Mouse (Mus musculus) hindbrain, embryonic 12.5 days (tissue): ENCODE data around the gene Rslcan18. TPM values are rescaled to one million over a fixed set of nuclear protein-coding genes. Genes with fewer than 3 reads are reported as not detected.
"Not testable (repeated sequence)": the region's sequence is repeated elsewhere in the genome, so short reads cannot be mapped to it uniquely, and the experiment has no call there.

Source experiments
- ATAC-seq: fragments of 200-750 bp; cut with Nextera tagmentation; 2 replicates; pipeline ENCODE4 v1.8.0; 2017; ENCODE audit warnings: moderate TSS enrichment; ENCODE audit not compliant: low FRiP score
- H3K27ac ChIP-seq: fragments of 300-500 bp; sonication (generic); 2 replicates; pipeline ENCODE4 v1.5.1; 2016; ENCODE audit warnings: mild to moderate bottlenecking
- H3K27me3 ChIP-seq: fragments of 300-500 bp; sonication (generic); 2 replicates; pipeline ENCODE4 v1.6.1; 2016; ENCODE audit warnings: mild to moderate bottlenecking
- H3K36me3 ChIP-seq: fragments of 300-500 bp; sonication (generic); 2 replicates; pipeline ENCODE4 v1.6.1; 2016; ENCODE audit warnings: mild to moderate bottlenecking
- H3K4me1 ChIP-seq: fragments of 300-500 bp; sonication (generic); 2 replicates; pipeline ENCODE4 v1.6.1; 2016
- H3K4me2 ChIP-seq: fragments of 300-500 bp; sonication (generic); replicated peaks from 2 replicates; pipeline ENCODE4 v1.6.1; 2016; ENCODE audit warnings: mild to moderate bottlenecking
- H3K4me3 ChIP-seq: fragments of 300-500 bp; sonication (generic); 2 replicates; pipeline ENCODE4 v1.5.1; 2016; ENCODE audit warnings: mild to moderate bottlenecking
- H3K9ac ChIP-seq: fragments of 300-500 bp; sonication (generic); 2 replicates; pipeline ENCODE4 v1.6.1; 2016; ENCODE audit warnings: mild to moderate bottlenecking, moderate library complexity
- H3K9me3 ChIP-seq: fragments of 300-500 bp; sonication (generic); replicated peaks from 2 replicates; pipeline ENCODE4 v1.6.1; 2016; ENCODE audit warnings: mild to moderate bottlenecking
- WGBS: fragments of 180-500 bp; shearing (Covaris S2); methylation state at CpG from one replicate; pipeline ENCODE4 v1.1.7; 2016; 5-methylcytosine and 5-hydroxymethylcytosine counted together
- polyA plus RNA-seq: library from polyadenylated mRNA; unstranded; fragments of >200 nt; fragmentation: Nextera tagmentation; extraction: Ambion mirVana; gene quantifications from 2 replicates; pipeline ENCODE4 v1.2.1, GENCODE M21; 2016

Rslcan18 gene
- 0.15 TPM in 1 of 2 replicates, not detected in the other for polyA plus RNA-seq

- not testable (repeated sequence) for H3K36me3 ChIP-seq, H3K27ac ChIP-seq, H3K9ac ChIP-seq, H3K4me1 ChIP-seq, H3K4me2 ChIP-seq, ATAC-seq, H3K9me3 ChIP-seq, H3K27me3 ChIP-seq, H3K4me3 ChIP-seq
- 92% methylated on average over 8 of the region's 8 CpGs for whole genome bisulfite sequencing
These were observed at the start of gene Rslcan18 for GRCm38 (mm10) chr13:67116163-67116562. Gene Rslcan18, minus strand, starts transcription at chr13:67116263.

- peak overlapping the region; percentile 65 for H3K4me2 ChIP-seq
- no peaks in the 10 kb centered on the region for H3K9me3 ChIP-seq
- H3K27me3 ChIP-seq = no peaks in the 10 kb centered on the region
- under 1% methylated on average over 18 of the region's 18 CpGs for WGBS
- peak overlapping the region; percentile 54 for H3K4me3 ChIP-seq
- peak overlapping the region; percentile 64 for H3K9ac ChIP-seq
- ATAC-seq = peak; percentile 98
- peak overlapping the region; percentile 69 for H3K27ac ChIP-seq
- peaks cover 7% of the 10 kb centered on the region for H3K4me1 ChIP-seq
- H3K36me3 ChIP-seq = no peaks in the 10 kb centered on the region
These were observed 12.1 kb upstream of the Rslcan18 start for GRCm38 (mm10) chr13:67128038-67128721.

GRCm38 (mm10) chr13:67127507-67127906 is 11.4 kb upstream of the Rslcan18 start:
- H3K36me3 ChIP-seq, H3K27ac ChIP-seq, H3K27me3 ChIP-seq, H3K4me1 ChIP-seq, H3K9ac ChIP-seq, H3K4me3 ChIP-seq, H3K9me3 ChIP-seq: not testable (repeated sequence)
- H3K4me2 ChIP-seq = peak overlapping the region; percentile 65
- 80% methylated on average over 10 of the region's 10 CpGs for WGBS
- peak; percentile 18 for ATAC-seq

- 88% methylated on average over 1 of the region's 1 CpGs for WGBS
- Histone ChIP-seq H3K27me3 (no peaks in the 10 kb centered on the region), H3K27ac (no peak overlapping the region), H3K9me3 (no peaks in the 10 kb centered on the region), H3K9ac (no peak overlapping the region), H3K36me3 (no peaks in the 10 kb centered on the region), H3K4me3 (no peak overlapping the region), H3K4me2 (no peak overlapping the region), H3K4me1 (peaks cover 7% of the 10 kb centered on the region)
- ATAC-seq = no peak
These were observed 8.4 kb upstream of the Rslcan18 start for GRCm38 (mm10) chr13:67124460-67124859.

GRCm38 (mm10) chr13:67121360-67121759 is 5.3 kb upstream of the Rslcan18 start, which contains the start of gene Zfp759:
Gene Zfp759, plus strand, starts transcription at chr13:67121660.
- H3K4me2 ChIP-seq, H3K9ac ChIP-seq, H3K9me3 ChIP-seq, H3K4me1 ChIP-seq, H3K36me3 ChIP-seq, H3K27me3 ChIP-seq, ATAC-seq, H3K27ac ChIP-seq, H3K4me3 ChIP-seq: not testable (repeated sequence)

- no peak for ATAC-seq
- Histone ChIP-seq H3K9ac (no peak overlapping the region), H3K27me3 (no peaks in the 10 kb centered on the region), H3K36me3 (no peaks in the 10 kb centered on the region), H3K27ac (no peak overlapping the region), H3K4me1 (no peaks in the 10 kb centered on the region), H3K9me3 (no peaks in the 10 kb centered on the region), H3K4me2 (no peak overlapping the region), H3K4me3 (no peak overlapping the region)
- WGBS = 96% methylated on average over 2 of the region's 2 CpGs
These were observed 2.8 kb downstream of the Rslcan18 start for GRCm38 (mm10) chr13:67113287-67113686.

- Histone ChIP-seq H3K4me2 (no peak overlapping the region), H3K27ac (no peak overlapping the region), H3K9ac (no peak overlapping the region), H3K27me3 (no peaks in the 10 kb centered on the region), H3K4me3 (no peak overlapping the region), H3K4me1 (peaks cover 6% of the 10 kb centered on the region), H3K9me3 (no peaks in the 10 kb centered on the region), H3K36me3 (no peaks in the 10 kb centered on the region)
- no peak for ATAC-seq
- 84% methylated on average over 12 of the region's 12 CpGs for WGBS
These were observed 4.0 kb downstream of the Rslcan18 start for GRCm38 (mm10) chr13:67112096-67112495.

GRCm38 (mm10) chr13:67108821-67109206 is 7.2 kb downstream of the Rslcan18 start:
- H3K27me3 ChIP-seq = no peaks in the 10 kb centered on the region
- WGBS = 6% methylated on average over 9 of the region's 9 CpGs
- H3K4me2 ChIP-seq = peak overlapping the region; percentile 72
- peak overlapping the region; percentile 49 for H3K4me3 ChIP-seq
- no peaks in the 10 kb centered on the region; the same call in 1 of the 2 replicates for H3K36me3 ChIP-seq
- H3K9ac ChIP-seq = no peak overlapping the region
- H3K4me1 ChIP-seq = peaks cover 6% of the 10 kb centered on the region
- peak; percentile 57; the same call in 1 of the 2 replicates for ATAC-seq
- 0 out of 2 replicates have a peak, but pooled peaks cover 3% of the 10 kb centered on the region for H3K9me3 ChIP-seq
- H3K27ac ChIP-seq = peak overlapping the region; percentile 55; the same call in 1 of the 2 replicates

- H3K27ac ChIP-seq = peak within 1 kb of the TSS; percentile 68
- peak within 1 kb of the TSS; percentile 72 for H3K4me2 ChIP-seq
- H3K4me3 ChIP-seq = peak within 1 kb of the TSS; percentile 49
- H3K4me1 ChIP-seq = peaks cover 6% of the 10 kb centered on the region
- peak; percentile 98 for ATAC-seq
- under 1% methylated on average over 17 of the region's 17 CpGs for WGBS
- H3K9me3 ChIP-seq = 0 out of 2 replicates have a peak, but pooled peaks cover 3% of the 10 kb centered on the region
- H3K9ac ChIP-seq = peak within 1 kb of the TSS; percentile 57
- no peaks in the 10 kb centered on the region; the same call in 1 of the 2 replicates for H3K36me3 ChIP-seq
- H3K27me3 ChIP-seq = no peaks in the 10 kb centered on the region
These were observed 7.8 kb downstream of the Rslcan18 start, which contains the start of gene Gm28557 for GRCm38 (mm10) chr13:67108194-67108820. Gene Gm28557, minus strand, starts transcription at chr13:67108604.

- no peaks in the 10 kb centered on the region for H3K27me3 ChIP-seq
- whole genome bisulfite sequencing = 71% methylated on average over 9 of the region's 9 CpGs
- H3K9me3 ChIP-seq = 0 out of 2 replicates have a peak, but pooled peaks cover 3% of the 10 kb centered on the region
- no peaks in the 10 kb centered on the region; the same call in 1 of the 2 replicates for H3K36me3 ChIP-seq
- peak overlapping the region; percentile 49 for H3K4me3 ChIP-seq
- peak overlapping the region; percentile 57 for H3K9ac ChIP-seq
- H3K4me1 ChIP-seq = peaks cover 6% of the 10 kb centered on the region
- no peak overlapping the region for H3K27ac ChIP-seq
- ATAC-seq = no peak
- H3K4me2 ChIP-seq = peak overlapping the region; percentile 72
These were observed 8.4 kb downstream of the Rslcan18 start for GRCm38 (mm10) chr13:67107681-67108080.

- no peak for ATAC-seq
- WGBS = 90% methylated on average over 10 of the region's 10 CpGs
- H3K27me3 ChIP-seq = no peaks in the 10 kb centered on the region
These were observed 18.2 kb downstream of the Rslcan18 start, which contains the start of gene Zfp708 for GRCm38 (mm10) chr13:67097876-67098275. Gene Zfp708, minus strand, starts transcription at chr13:67097976.

GRCm38 (mm10) chr13:67090154-67090553 is 25.9 kb downstream of the Rslcan18 start:
- Histone ChIP-seq H3K27me3 (no peaks in the 10 kb centered on the region), H3K4me1 (no peaks in the 10 kb centered on the region), H3K9ac (no peak overlapping the region), H3K4me3 (no peak overlapping the region), H3K36me3 (no peaks in the 10 kb centered on the region), H3K9me3 (no peaks in the 10 kb centered on the region), H3K27ac (no peak overlapping the region), H3K4me2 (no peak overlapping the region)
- ATAC-seq = no peak
- WGBS = 93% methylated on average over 1 of the region's 1 CpGs

More at GRCm38 (mm10) chr13:67097876-67098275, 18.2 kb downstream of the Rslcan18 start, which contains the start of gene Zfp708:
- Histone ChIP-seq H3K4me1 (no peaks in the 10 kb centered on the region), H3K27ac (no peak within 1 kb of the TSS), H3K4me3 (no peak within 1 kb of the TSS), H3K4me2 (no peak within 1 kb of the TSS), H3K36me3 (no peaks in the 10 kb centered on the region), H3K9ac (no peak within 1 kb of the TSS), H3K9me3 (no peaks in the 10 kb centered on the region)
